Mouse (Mus musculus): ENCODE data around the gene Plxna1. TPM values are rescaled to one million over a fixed set of nuclear protein-coding genes. Genes with fewer than 3 reads are reported as not detected.
A peak's percentile ranks its signal among the peaks of the same experiment; 100 is the strongest.

Gene Plxna1
- polyA plus RNA-seq, 1 experiment from 2014 or later = 9.9 TPM

GRCm38 (mm10) chr6:89355661-89356060 is 6.8 kb downstream of the Plxna1 start:
- 59% methylated on average over 7 of the region's 7 CpGs for whole genome bisulfite sequencing (ENCODE audit: insufficient replicate concordance)
- peaks cover 52% of the 10 kb centered on the region for H3K4me1 ChIP-seq (ENCODE audit: control insufficient read depth, insufficient read depth, low read length)
- H3K9me3 ChIP-seq (replicated peaks; ENCODE audit: control insufficient read depth, low read length) = no peaks in the 10 kb centered on the region
- no peak overlapping the region for H3K27ac ChIP-seq (ENCODE audit: low read depth, low read length)
- ATAC-seq (replicated peaks; ENCODE audit: insufficient number of reproducible peaks, low FRiP score, low TSS enrichment) = no peak
- peaks cover 8% of the 10 kb centered on the region for H3K36me3 ChIP-seq (ENCODE audit: control insufficient read depth, insufficient read depth, low read length)
- no peak overlapping the region for H3K4me3 ChIP-seq (ENCODE audit: low read depth, low read length)
- H3K9ac ChIP-seq (ENCODE audit: low read depth, low read length) = no peak overlapping the region
- H3K27me3 ChIP-seq (ENCODE audit: control insufficient read depth, insufficient read depth, low read length) = no peaks in the 10 kb centered on the region
- H3K4me2 ChIP-seq = no peak overlapping the region

DNA sequence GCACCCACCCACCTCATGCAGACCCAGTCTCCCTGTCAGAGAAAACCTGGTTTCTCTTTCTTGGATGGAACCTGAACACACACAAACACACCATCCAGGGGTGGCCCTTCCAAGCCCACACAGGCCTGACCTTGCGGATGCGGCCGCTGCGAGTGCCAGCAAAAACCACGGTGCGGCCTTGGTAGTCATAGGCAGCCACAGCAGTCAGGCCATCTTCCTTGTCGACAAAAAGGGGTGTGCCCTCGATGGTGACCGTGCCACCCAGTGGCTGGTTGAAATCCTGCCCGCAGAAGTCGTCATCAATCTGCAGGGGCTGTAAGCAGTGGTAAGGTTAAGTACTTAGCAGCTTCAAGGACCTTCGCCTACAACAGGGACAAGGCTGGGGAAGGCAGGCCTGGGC is 7.7 kb downstream of the Plxna1 start:
- 86% methylated on average over 12 of the region's 12 CpGs for WGBS (ENCODE audit: insufficient replicate concordance)
- H3K27ac ChIP-seq (ENCODE audit: low read depth, low read length) = no peak overlapping the region

DNA sequence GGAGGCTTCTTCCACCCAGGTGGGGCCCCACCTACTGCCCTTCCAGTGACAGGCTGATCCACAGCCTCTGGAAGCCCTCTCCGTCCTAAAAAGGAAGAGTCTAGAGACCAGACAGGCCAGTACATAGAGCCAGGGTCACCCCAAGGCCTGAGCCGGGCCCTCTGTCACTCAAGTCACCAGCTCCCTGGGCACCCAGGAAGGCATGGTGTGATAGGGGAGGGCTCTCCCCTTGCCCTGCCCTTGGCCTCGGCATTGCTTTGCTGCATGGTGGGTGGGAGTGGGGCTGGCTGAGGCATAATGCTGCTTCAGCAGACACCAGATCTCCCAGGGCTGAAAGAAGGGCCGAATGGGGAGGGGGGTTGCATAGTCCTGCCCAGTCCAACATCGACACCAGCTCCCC is 8.3 kb downstream of the Plxna1 start:
- no peak overlapping the region for H3K4me3 ChIP-seq (ENCODE audit: low read depth, low read length)
- WGBS (ENCODE audit: insufficient replicate concordance) = 71% methylated on average over 5 of the region's 5 CpGs
- peaks cover 8% of the 10 kb centered on the region for H3K36me3 ChIP-seq (ENCODE audit: control insufficient read depth, insufficient read depth, low read length)
- peaks cover 55% of the 10 kb centered on the region for H3K4me1 ChIP-seq (ENCODE audit: control insufficient read depth, insufficient read depth, low read length)
- H3K27ac ChIP-seq (ENCODE audit: low read depth, low read length) = no peak overlapping the region
- no peak overlapping the region for H3K4me2 ChIP-seq
- no peak for ATAC-seq (replicated peaks; ENCODE audit: insufficient number of reproducible peaks, low FRiP score, low TSS enrichment)
- no peaks in the 10 kb centered on the region for H3K27me3 ChIP-seq (ENCODE audit: control insufficient read depth, insufficient read depth, low read length)
- H3K9ac ChIP-seq (ENCODE audit: low read depth, low read length) = 0 out of 2 replicates have a peak overlapping the region, but pooled peaks have one; percentile 18
- no peaks in the 10 kb centered on the region for H3K9me3 ChIP-seq (replicated peaks; ENCODE audit: control insufficient read depth, low read length)

More for the DNA sequence above, 7.7 kb downstream of the Plxna1 start:
- ATAC-seq (replicated peaks; ENCODE audit: insufficient number of reproducible peaks, low FRiP score, low TSS enrichment) = no peak
- Histone ChIP-seq H3K9ac (ENCODE audit: low read depth, low read length) (no peak overlapping the region), H3K36me3 (ENCODE audit: control insufficient read depth, insufficient read depth, low read length) (peaks cover 8% of the 10 kb centered on the region), H3K9me3 (replicated peaks; ENCODE audit: control insufficient read depth, low read length) (no peaks in the 10 kb centered on the region), H3K4me1 (ENCODE audit: control insufficient read depth, insufficient read depth, low read length) (peaks cover 52% of the 10 kb centered on the region), H3K27me3 (ENCODE audit: control insufficient read depth, insufficient read depth, low read length) (no peaks in the 10 kb centered on the region), H3K4me3 (ENCODE audit: low read depth, low read length) (no peak overlapping the region), H3K4me2 (no peak overlapping the region)

DNA sequence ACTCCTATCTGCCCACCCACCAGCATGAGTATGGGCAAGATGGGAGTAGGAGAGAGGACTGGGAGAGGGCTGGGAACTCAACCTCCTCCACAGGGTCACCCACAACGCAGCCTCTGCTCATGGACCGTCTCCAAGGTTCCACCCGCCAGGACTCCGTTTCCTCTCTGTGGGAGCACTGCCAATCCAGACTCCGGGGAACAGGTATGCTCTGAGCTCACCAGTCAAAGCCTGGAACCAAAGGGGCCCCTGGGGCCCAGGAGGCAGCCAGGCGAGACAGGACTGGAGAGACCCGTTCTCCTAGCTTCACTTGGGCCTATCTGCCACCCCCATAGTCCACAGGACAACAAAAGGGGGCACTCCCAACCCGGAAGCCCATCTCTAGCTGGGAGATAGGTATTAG is 9.3 kb downstream of the Plxna1 start:
- peaks cover 8% of the 10 kb centered on the region for H3K36me3 ChIP-seq (ENCODE audit: control insufficient read depth, insufficient read depth, low read length)
- no peak overlapping the region for H3K4me3 ChIP-seq (ENCODE audit: low read depth, low read length)
- WGBS (ENCODE audit: insufficient replicate concordance) = 78% methylated on average over 8 of the region's 8 CpGs
- no peak overlapping the region for H3K27ac ChIP-seq (ENCODE audit: low read depth, low read length)
- no peak overlapping the region for H3K4me2 ChIP-seq
- H3K4me1 ChIP-seq (ENCODE audit: control insufficient read depth, insufficient read depth, low read length) = peaks cover 52% of the 10 kb centered on the region
- no peaks in the 10 kb centered on the region for H3K27me3 ChIP-seq (ENCODE audit: control insufficient read depth, insufficient read depth, low read length)
- no peaks in the 10 kb centered on the region for H3K9me3 ChIP-seq (replicated peaks; ENCODE audit: control insufficient read depth, low read length)
- H3K9ac ChIP-seq (ENCODE audit: low read depth, low read length) = no peak overlapping the region
- no peak for ATAC-seq (replicated peaks; ENCODE audit: insufficient number of reproducible peaks, low FRiP score, low TSS enrichment)

- ATAC-seq (replicated peaks; ENCODE audit: insufficient number of reproducible peaks, low FRiP score, low TSS enrichment) = no peak; the same call in 1 of the 2 replicates
- Histone ChIP-seq H3K36me3 (ENCODE audit: control insufficient read depth, insufficient read depth, low read length) (peaks cover 4% of the 10 kb centered on the region; the same call in 1 of the 2 replicates), H3K4me1 (ENCODE audit: control insufficient read depth, insufficient read depth, low read length) (peaks cover 52% of the 10 kb centered on the region), H3K27ac (ENCODE audit: low read depth, low read length) (peak overlapping the region; percentile 59), H3K9me3 (replicated peaks; ENCODE audit: control insufficient read depth, low read length) (no peaks in the 10 kb centered on the region), H3K4me2 (no peak overlapping the region), H3K27me3 (ENCODE audit: control insufficient read depth, insufficient read depth, low read length) (no peaks in the 10 kb centered on the region), H3K9ac (ENCODE audit: low read depth, low read length) (0 out of 2 replicates have a peak overlapping the region, but pooled peaks have one; percentile 43), H3K4me3 (ENCODE audit: low read depth, low read length) (no peak overlapping the region)
- 40% methylated on average over 5 of the region's 5 CpGs for WGBS (ENCODE audit: insufficient replicate concordance)
These were observed 10.8 kb downstream of the Plxna1 start for GRCm38 (mm10) chr6:89351441-89352137.

- Histone ChIP-seq H3K27ac (ENCODE audit: low read depth, low read length) (peak overlapping the region; percentile 66), H3K27me3 (ENCODE audit: control insufficient read depth, insufficient read depth, low read length) (no peaks in the 10 kb centered on the region), H3K4me3 (ENCODE audit: low read depth, low read length) (no peak overlapping the region), H3K9me3 (replicated peaks; ENCODE audit: control insufficient read depth, low read length) (no peaks in the 10 kb centered on the region), H3K36me3 (ENCODE audit: control insufficient read depth, insufficient read depth, low read length) (peaks cover 2% of the 10 kb centered on the region; the same call in 1 of the 2 replicates), H3K4me2 (no peak overlapping the region), H3K9ac (ENCODE audit: low read depth, low read length) (no peak overlapping the region), H3K4me1 (ENCODE audit: control insufficient read depth, insufficient read depth, low read length) (peaks cover 59% of the 10 kb centered on the region)
- 87% methylated on average over 2 of the region's 2 CpGs for WGBS (ENCODE audit: insufficient replicate concordance)
- no peak for ATAC-seq (replicated peaks; ENCODE audit: insufficient number of reproducible peaks, low FRiP score, low TSS enrichment)
These were observed 11.9 kb downstream of the Plxna1 start for GRCm38 (mm10) chr6:89350520-89350919.

- peaks cover 2% of the 10 kb centered on the region; the same call in 1 of the 2 replicates for H3K36me3 ChIP-seq (ENCODE audit: control insufficient read depth, insufficient read depth, low read length)
- no peaks in the 10 kb centered on the region for H3K9me3 ChIP-seq (replicated peaks; ENCODE audit: control insufficient read depth, low read length)
- no peaks in the 10 kb centered on the region for H3K27me3 ChIP-seq (ENCODE audit: control insufficient read depth, insufficient read depth, low read length)
- no peak overlapping the region for H3K4me2 ChIP-seq
- peak overlapping the region; percentile 66 for H3K27ac ChIP-seq (ENCODE audit: low read depth, low read length)
- ATAC-seq (replicated peaks; ENCODE audit: insufficient number of reproducible peaks, low FRiP score, low TSS enrichment) = no peak
- peaks cover 64% of the 10 kb centered on the region for H3K4me1 ChIP-seq (ENCODE audit: control insufficient read depth, insufficient read depth, low read length)
- WGBS (ENCODE audit: insufficient replicate concordance) = 32% methylated on average over 1 of the region's 1 CpGs
- no peak overlapping the region for H3K4me3 ChIP-seq (ENCODE audit: low read depth, low read length)
- H3K9ac ChIP-seq (ENCODE audit: low read depth, low read length) = no peak overlapping the region
These were observed 12.3 kb downstream of the Plxna1 start for GRCm38 (mm10) chr6:89350037-89350515.

DNA sequence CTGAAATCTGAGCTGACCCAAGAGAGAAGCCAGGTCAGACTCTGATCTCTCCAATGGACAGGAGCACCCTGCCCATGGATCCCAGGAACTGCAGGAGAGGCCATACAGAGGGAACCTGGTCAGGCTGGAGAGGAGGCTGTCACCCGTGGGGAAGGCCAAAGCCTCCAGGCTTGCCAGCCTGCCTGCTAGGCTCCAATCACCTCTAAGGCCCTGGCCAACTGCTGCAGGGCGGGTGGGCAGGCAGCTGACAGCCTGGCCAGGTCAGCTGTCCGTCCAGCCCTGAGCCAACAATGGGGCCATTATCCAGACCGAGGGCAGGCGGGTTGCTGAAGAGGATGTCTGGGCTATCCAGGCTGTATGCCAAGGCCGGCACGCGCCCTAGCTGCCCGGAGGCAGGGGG is 14.1 kb downstream of the Plxna1 start:
- ATAC-seq (replicated peaks; ENCODE audit: insufficient number of reproducible peaks, low FRiP score, low TSS enrichment) = no peak
- Histone ChIP-seq H3K4me1 (ENCODE audit: control insufficient read depth, insufficient read depth, low read length) (peaks cover 58% of the 10 kb centered on the region), H3K27ac (ENCODE audit: low read depth, low read length) (no peak overlapping the region), H3K9ac (ENCODE audit: low read depth, low read length) (no peak overlapping the region), H3K27me3 (ENCODE audit: control insufficient read depth, insufficient read depth, low read length) (no peaks in the 10 kb centered on the region), H3K4me2 (no peak overlapping the region), H3K4me3 (ENCODE audit: low read depth, low read length) (no peak overlapping the region), H3K9me3 (replicated peaks; ENCODE audit: control insufficient read depth, low read length) (no peaks in the 10 kb centered on the region), H3K36me3 (ENCODE audit: control insufficient read depth, insufficient read depth, low read length) (0 out of 2 replicates have a peak, but pooled peaks cover 2% of the 10 kb centered on the region)
- WGBS (ENCODE audit: insufficient replicate concordance) = 84% methylated on average over 9 of the region's 9 CpGs

GRCm38 (mm10) chr6:89347792-89348191 is 14.6 kb downstream of the Plxna1 start:
- no peak overlapping the region for H3K4me3 ChIP-seq (ENCODE audit: low read depth, low read length)
- no peak overlapping the region for H3K4me2 ChIP-seq
- ATAC-seq (replicated peaks; ENCODE audit: insufficient number of reproducible peaks, low FRiP score, low TSS enrichment) = no peak
- no peaks in the 10 kb centered on the region for H3K9me3 ChIP-seq (replicated peaks; ENCODE audit: control insufficient read depth, low read length)
- 0 out of 2 replicates have a peak, but pooled peaks cover 3% of the 10 kb centered on the region for H3K36me3 ChIP-seq (ENCODE audit: control insufficient read depth, insufficient read depth, low read length)
- no peak overlapping the region for H3K27ac ChIP-seq (ENCODE audit: low read depth, low read length)
- no peaks in the 10 kb centered on the region for H3K27me3 ChIP-seq (ENCODE audit: control insufficient read depth, insufficient read depth, low read length)
- 81% methylated on average over 1 of the region's 1 CpGs for whole genome bisulfite sequencing (ENCODE audit: insufficient replicate concordance)
- no peak overlapping the region for H3K9ac ChIP-seq (ENCODE audit: low read depth, low read length)
- H3K4me1 ChIP-seq (ENCODE audit: control insufficient read depth, insufficient read depth, low read length) = peaks cover 55% of the 10 kb centered on the region

Data from heart, embryonic 11.5 days (tissue).